Mouse (Mus musculus) frontal cortex, postnatal 10 days (tissue): ENCODE results near the gene Camkk2.

Experiments used
- DNase-seq, 2 experiments: peaks; one replicate each; pipeline ENCODE4 v3.0.0; 2022; ENCODE audit warnings: low spot score in 2 of 2, mixed read lengths in 1 of 2

Camkk2 gene

DNA sequence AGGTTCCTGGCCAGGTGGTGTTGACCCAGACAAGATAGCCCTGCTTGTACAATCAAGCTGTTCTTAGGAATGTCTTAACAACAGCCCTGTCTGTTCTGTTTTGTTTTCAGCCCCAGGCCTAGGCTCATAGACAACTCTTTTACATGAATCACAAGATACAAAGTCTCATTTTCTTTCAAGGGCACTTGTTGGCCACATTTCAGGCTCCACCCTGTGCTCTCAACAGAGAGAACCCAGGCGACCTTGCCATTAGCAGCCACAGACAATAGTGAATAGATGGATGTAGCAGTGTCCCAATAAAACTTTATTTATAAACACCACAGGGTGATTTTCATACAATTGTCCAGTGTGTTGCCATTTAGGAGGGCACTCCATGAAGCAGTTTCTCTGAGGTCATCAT is 2.9 kb upstream of the Camkk2 start:
- no peak for DNase-seq

DNA sequence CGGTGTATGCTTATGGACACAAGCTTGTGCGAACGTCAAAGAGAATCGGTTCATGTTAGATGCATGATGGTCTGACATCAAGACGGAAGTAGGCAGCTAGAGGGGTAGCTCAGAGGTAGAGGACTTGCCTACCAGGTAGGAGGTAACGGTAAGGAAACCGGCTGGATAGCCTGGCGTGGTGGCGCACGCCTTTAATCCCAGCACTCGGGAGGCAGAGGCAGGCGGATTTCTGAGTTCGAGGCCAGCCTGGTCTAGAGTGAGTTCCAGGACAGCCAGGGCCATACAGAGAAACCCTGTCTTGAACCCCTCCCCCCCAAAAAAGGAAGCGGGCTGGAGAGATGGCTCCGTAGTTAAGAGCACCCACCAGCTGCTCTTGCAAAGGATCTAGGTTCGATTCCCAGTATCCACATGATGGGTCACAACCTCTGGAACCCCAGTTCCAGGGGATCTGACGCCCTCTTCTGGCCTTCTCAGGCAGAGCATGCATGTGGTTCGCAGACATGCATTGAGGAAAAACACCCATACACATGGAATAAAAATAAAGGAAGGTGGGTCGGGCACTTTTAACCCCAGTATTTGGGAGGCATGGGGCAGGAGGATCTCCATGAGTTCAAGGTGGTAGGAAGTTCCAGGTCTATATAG is 1.7 kb upstream of the Camkk2 start:
- no peak for DNase-seq

DNA sequence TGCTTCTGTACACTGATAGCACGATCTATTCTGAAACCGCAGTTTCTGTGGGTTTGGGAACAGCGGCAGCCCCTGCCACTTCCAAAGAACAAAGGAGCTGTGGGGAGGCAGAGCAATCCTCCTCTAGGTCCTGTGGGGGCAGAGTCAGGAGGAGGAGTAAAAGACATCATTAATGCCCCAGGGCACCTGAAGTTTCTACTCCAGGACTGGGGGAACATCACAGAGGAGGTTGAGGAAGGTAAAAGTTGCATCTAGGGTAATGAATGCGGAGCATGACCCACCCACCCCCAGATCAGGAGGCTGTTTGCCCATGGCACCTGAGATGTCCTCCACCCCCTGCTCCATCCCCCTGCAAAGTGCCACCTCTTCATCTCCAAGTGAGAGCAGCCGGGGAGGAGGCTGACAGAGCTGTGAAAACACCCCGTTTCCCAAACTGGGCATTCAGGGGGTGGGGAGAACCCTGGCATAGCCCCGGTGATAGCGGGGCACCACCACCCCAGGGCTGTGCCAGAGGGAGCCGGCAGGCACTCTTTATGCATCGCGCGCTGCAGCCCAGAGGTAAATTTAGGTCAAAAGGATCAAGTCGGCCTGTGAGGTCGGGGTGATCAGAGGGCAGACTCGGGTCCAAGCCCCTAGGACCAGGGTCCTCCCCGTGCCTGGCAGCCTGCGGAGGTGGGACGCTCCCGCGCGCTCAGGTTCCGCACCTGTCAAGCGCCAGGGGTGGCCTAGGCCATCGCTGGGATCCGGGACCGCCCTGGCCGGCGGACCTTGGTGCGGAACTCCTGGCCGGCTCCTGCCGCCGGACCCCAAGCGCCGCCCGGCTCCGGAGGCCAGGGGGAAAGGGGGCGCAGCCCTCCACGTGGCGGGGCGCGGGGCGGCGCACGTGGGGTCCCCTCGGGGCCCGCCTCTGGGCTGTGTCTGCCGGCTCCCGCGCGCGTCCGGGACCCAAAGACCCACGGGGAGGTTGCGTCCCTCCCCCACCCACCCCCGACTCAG is 680 bp downstream of the Camkk2 start:
- DNase-seq, result no peak

DNA sequence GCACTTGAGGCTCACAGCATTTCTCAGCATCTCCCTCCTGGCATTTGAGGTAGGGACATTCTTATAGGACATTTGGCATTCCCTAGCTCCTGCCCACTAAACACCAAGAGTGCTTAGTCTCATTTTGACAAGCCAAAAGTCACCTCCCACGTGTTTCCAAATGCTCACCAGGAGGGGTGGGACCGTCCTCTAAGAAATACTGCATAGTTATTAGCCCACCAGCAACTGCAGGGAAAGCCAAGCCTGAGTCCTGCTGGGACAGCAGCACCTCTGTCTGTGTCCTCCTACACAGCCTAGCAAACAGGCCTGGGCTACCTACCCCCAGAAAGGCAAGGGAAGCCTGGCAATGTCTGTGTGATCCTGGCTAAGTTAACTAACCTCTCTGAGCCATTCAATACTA is 1.9 kb downstream of the Camkk2 start:
- no peak for DNase-seq

DNA sequence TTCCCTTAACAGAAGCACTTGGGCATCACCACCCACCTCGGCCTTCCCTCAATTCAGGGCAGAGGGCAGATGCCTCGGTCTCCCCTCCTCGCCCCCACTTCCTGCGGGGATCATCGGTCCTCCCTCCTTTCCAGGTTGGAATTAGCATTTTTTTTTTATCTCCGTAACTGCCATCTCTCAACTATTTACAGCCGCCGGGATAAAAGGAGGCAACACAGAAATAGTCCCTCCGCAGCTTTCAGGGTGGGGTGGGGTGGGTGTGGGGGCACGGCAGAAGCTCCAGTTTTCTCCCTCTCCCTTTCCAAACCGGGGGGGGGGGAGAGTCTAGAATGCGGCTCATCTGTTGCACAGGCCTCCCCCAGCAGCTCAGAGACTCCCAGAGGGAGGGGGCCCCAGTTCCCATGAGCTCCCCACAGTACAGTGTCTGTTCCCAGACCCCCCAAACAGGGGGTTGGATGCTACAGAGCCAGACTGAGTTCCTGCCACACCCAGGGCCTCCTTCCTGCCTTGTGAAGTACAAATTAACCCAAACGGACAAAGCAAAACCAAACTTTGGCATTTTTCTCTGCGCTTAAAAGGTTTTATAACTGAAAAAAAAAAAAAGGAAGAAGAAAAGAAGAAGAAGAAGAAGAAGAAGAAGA is 3.4 kb downstream of the Camkk2 start:
- DNase-seq, result no peak

DNA sequence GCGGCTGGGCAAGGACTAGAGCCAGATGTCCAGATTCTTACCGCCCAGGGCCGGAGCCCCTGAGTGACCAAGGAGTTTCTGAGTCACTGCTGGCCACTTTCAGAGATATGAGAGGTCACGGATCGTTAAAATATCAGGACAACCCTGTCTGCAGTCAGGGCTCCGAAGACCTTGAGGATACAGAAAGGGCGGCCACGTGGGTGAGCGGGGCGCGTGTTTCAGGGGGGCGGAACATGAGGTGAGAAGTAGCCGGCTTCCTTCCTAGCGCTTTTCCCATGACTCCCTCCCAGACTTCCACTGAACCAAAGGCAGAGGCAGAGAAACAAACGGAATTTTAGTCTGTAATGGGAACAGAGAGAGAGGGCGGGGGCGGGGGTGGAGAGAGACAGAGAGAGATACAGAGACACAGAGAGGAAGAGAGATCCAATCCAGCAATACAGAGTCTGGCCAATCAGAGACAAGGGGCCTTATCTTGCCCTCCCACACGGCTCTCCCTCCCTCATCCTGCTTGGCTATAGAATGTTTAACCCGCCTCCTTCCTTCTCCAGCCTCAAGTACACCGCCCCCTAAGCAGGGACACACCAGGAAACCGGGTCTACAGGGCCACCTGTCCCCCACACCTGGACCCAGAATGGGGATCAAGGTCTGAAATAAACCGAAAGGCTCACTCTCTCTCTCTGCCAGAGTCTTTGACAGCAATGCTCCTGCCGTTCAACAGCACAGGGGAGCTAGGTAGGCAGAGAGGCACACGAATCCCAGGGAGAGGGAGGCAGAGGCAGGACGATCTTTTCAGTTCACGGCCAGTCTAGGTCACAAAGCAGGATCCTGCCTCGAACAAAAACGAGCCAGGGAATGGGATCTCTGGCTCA is 4.2 kb downstream of the Camkk2 start:
- no peak for DNase-seq

DNA sequence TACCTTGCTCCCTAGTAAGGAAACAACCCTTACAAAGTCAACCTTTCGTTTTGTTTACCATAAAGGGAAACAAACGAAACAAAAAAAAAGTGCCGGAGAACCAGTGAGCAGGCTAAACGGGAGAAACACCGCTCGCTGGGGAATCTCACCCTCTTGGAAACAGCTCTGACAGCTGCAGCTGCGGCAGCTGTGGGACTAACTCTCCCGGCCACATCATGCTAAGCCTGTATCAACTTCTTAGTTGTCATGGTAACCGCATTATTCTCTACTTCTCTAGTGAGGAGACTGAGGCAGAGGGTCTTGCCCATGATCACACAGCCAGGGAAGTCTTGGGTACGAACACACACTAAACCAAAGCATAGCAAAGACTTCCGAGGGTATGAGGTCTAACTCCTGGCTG is 5.5 kb downstream of the Camkk2 start:
- no peak for DNase-seq

DNA sequence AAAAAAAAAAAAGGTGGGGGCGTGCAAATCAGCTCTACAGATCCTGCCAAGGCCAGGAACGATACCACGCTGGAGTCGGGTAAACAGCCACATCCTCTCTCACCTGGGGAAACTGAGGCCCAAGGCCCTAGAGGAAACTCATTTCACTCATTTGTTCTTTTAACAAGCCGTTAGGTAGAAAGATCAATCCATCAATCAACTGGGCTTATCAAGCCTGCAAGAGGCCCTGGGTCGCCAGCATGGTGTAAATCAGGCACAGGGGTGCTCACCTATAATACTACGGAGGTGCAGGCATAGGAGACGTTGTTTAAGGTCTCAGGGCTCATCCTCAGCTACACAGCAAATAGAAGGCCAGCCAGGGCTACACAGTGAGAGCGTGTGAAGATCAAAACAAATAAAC is 7.8 kb downstream of the Camkk2 start:
- no peak for DNase-seq

DNA sequence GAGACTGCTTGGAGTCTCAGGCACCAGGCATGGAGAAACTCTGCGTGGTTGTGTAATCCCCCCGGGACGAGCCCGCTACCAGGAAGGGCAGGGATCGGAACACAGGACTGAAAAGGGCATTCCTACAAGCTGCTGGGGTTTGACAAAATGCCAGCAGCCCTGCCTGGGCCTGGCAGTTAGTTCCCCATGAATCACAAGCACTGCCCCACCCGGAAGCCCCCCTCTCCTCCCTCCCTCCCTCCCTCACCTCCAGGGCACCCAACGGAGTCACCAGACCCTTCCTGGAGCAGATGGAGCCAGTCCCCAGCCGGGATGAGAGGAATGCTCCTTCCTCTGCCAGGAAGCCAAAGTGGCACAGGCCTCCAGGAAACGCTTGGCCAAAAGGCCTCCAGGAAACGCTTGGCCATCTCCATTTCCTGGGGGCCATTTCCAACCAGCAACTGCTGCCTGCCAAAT is 8.4 kb downstream of the Camkk2 start:
- no peak for DNase-seq

DNA sequence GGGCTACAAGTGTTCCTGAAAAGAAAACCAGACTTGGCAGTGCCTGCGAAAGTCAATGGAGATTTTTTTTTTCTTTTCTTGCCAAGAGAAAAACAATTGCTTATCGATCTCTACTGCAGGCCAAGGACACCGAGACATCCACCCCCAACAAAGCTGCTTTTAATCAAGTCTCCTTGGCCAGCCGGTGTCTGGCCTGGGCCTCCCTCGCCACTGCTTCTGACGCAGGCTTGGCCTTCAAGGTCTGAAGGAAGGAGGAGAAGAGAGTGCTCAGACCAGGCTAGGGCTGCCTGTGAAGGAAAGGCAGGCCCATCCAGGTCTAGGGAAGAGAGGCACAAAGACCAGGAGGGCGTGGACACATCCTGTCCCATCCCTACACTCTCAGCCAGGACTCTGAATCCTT is 8.9 kb downstream of the Camkk2 start:
- DNase-seq, result no peak

DNA sequence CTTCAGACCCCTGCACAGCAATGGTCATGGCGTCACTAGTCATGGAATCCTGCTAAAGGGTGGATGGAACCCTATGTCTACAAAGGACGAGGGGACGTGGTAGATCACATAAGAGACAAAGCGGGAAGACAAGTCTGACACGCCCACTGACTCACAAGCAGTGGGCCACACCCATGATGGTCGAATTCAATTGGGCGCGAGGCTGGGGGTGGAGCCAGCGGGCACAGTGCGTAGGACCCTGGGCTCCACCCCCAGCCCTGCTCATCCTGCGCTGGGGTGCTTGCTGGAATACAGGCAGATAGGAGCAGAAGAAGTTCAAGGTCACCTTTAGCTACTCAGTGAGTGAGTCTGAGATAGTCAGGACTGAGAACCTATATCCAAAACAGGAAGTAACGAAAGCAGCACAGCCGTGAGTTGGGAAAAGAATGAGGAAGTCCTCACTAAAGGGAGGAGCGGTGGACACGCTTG is 10.1 kb downstream of the Camkk2 start:
- no peak for DNase-seq

DNA sequence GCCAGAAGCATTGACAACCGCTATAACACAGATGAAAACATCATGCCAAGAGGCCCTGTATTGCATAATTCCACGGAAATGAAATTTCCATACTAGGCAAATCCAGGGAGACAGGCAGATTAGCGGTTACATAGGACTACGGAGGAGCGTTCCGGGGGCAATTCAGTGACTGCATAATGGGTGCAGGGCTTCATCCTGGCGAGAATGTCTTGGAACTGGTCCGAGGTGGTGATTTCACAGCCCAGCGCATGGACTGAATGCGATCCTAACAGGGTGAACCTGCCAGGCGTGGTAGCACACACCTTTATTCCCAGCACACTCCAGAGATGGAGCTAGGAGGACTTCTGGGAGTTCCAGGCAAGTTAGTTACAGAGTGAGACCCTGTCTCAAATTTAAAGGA is 11.9 kb downstream of the Camkk2 start:
- no peak for DNase-seq

DNA sequence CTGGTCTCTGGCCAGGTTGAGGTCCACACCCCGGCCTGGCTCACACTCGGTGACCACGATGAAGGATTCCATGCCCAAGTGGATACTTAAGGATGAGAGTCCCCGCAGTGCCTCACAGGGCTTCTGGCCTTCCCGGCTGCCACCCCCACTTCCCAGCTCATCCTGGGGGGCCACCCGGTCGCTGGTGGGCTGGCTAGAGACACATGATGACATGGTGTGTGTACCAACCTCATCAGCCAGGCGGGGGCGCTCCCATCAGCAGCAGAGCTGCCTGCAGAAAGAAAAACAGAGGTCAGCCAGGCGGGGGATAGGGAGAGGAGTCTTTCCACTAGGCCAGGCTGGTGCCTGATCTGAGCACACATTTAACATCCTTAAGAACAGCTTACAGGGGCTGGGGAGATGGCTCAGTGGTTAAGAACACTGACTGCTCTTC is 15.2 kb downstream of the Camkk2 start:
- no peak for DNase-seq

DNA sequence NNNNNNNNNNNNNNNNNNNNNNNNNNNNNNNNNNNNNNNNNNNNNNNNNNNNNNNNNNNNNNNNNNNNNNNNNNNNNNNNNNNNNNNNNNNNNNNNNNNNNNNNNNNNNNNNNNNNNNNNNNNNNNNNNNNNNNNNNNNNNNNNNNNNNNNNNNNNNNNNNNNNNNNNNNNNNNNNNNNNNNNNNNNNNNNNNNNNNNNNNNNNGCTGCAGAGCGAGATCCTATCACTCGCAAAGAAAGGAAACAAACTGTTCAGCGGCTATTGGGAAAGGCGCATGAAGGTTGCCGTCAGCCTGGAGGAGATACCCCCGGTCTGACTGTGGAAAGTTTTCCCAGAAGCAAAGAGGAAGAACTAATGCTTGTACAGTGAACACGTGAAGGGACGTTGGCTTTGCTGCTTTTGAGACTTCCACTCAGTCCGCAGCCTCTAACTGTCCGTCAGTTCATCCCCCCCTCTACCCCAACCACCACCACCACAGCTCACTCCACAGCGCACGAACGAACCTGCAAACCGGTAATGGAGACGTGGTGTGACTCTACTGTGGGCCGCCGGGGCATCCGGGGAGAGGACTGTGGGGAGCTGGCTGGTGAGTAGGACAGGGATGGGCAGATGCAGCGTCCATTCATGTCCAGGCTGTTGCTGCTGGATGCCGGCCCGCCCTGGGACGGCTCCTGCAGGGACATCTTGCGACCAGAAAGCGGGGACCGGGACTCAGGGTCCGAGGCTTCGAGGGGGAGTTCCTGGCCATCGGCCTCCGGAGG is 15.8 kb downstream of the Camkk2 start:
- DNase-seq, result no peak

DNA sequence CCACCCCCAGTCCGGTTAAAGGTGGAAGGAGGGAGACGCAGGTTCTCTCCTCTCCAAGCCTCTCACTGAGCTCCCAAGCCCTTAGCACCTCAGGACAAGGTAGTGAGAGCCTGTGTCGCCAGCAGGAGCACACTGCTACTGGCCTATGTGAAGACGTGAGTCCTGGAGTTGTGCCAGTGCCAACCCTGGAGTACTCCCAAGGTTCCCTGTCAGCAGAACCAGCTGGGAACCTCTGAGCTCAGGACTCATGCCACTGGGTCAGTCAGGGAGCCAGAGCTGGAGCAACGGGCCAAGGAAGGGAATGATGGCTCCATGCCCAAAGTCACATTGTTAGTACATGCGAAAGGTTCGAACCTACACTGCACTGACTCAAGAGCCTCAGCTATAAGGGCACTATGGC is 22.5 kb downstream of the Camkk2 start:
- DNase-seq, result no peak

DNA sequence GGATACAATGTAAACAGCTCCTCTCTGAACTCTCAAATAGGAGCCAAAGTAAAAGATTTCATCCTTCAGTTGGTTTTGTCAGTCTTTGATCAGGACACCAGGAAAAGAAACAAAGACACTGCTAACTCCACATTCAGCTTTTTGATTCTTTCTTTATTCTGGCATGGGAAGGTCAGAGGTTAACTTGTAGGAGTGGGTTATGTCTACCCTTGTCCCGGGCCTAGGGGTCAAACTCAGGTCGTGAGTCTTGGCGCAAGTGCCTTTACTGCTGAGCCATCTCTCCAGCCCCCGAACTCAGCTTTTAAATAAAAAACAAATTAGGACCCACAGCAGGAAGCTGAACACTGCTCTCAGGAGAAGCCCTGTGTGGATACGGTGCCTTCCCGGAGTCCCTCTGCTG is 23.1 kb downstream of the Camkk2 start:
- no peak for DNase-seq

DNA sequence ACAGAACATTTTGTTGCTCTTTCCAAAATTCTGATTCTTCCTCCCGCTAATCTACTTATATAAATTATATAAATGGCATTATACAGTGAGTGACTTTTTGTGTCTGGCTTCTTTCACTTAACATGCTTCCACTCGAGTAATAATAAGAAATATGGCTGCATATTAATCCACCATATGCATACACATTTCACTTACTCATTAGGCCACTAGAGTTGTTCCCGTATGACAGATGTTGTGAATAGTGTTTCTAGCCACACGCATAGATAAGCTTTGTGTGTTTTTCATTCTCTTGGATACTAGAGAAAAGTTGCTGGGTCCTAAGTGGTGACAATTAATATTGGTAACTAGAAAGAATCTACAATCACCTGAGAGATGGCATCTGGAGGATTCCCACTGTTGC is 23.6 kb downstream of the Camkk2 start:
- DNase-seq, result no peak

DNA sequence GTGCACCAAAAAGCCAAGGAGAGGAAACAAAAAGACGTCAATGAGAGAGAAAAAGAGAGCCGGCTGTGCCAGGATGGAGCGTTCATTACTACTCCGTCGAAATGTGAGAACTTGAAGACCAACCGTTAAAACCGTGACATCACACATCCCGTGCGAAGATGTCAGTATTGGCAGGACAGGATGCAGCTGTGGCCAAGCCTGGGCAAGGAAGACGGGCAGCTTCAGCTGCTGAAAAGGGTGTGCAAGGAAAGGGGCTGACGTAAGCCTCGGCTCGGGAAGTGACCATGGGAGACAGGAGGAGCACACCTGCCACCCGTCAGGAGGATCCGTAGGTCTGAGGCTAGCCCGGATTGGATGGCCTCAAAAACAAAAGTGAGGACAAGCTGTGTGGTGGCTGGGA is 24.7 kb downstream of the Camkk2 start:
- DNase-seq, result no peak

DNA sequence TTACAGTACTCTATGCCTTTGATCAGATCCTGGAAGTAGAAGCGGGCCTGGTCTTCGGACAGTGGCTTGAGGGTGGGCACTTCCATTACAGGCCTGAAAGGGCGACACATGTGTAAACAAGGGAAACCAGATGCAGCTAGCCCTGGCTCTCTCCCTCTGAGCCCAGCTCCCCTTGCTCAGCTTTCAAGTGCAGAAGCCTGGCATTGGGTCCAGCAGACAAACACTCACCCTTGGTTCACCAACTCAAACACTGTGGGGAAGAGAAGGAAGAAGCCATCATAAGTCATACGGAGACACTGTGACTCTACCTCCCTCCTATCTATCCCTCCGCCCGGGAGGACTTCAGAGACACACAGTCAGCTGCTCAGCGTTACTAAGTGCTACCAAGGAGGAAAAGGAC is 31.3 kb downstream of the Camkk2 start:
- DNase-seq, result no peak

DNA sequence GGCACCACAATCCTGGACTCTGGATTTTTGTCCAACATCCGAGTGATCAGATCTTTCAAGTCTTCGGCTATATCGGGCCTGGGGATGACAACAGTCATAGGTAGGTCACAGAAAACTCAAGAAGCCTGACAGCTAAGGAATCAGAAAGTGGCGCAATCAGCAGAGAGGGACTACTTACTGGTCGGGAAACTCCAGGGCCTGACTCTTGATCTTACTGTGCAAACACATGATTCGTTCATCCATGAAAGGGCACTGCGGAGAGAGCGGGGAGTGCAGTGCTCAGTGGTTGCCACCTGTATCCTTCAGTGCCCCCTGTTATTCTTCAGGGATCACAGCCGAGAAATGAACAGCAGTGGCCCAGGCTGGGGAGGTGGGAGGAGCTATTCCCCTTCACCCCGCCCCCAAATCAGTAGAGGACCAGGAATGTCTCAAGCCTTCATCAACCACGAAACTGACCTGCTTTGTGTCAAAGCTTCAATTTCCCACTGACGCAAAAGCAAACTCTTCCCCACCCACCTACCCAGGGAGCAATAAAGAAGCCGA is 35.3 kb downstream of the Camkk2 start:
- no peak for DNase-seq
